Mouse (Mus musculus) midbrain, embryonic 11.5 days (tissue): ENCODE measurements around the gene Gng12. TPM values are rescaled to one million over a fixed set of nuclear protein-coding genes. Genes with fewer than 3 reads are reported as not detected.

Source experiments
- ATAC-seq: fragments of 200-750 bp; cut with Nextera tagmentation; 2 replicates; pipeline ENCODE4 v1.8.0; 2017; ENCODE audit warnings: moderate TSS enrichment, moderate library complexity; ENCODE audit not compliant: low FRiP score
- DNase-seq: peaks from one replicate; pipeline ENCODE4 v3.0.0; 2015; ENCODE audit warnings: low spot score; ENCODE audit errors: missing footprints
- H3K27ac ChIP-seq: fragments of 300-500 bp; sonication (generic); 2 replicates; pipeline ENCODE4 v1.5.1; 2014; ENCODE audit warnings: low read depth, low read length
- H3K27me3 ChIP-seq: fragments of 300-500 bp; sonication (generic); 2 replicates; pipeline ENCODE4 v1.6.1; 2014; ENCODE audit warnings: mild to moderate bottlenecking, low read length, moderate library complexity, mixed read lengths; ENCODE audit not compliant: control insufficient read depth, insufficient read depth
- H3K36me3 ChIP-seq: fragments of 300-500 bp; sonication (generic); 2 replicates; pipeline ENCODE4 v1.6.1; 2014; ENCODE audit warnings: mild to moderate bottlenecking, low read length, moderate library complexity, mixed read lengths; ENCODE audit not compliant: control insufficient read depth, insufficient read depth
- H3K4me1 ChIP-seq: fragments of 300-500 bp; sonication (generic); 2 replicates; pipeline ENCODE4 v1.6.1; 2014; ENCODE audit warnings: low read length; ENCODE audit not compliant: control insufficient read depth, insufficient read depth
- H3K4me2 ChIP-seq: fragments of 300-500 bp; sonication (generic); 2 replicates; pipeline ENCODE4 v1.6.1; 2014; ENCODE audit warnings: mild to moderate bottlenecking, moderate library complexity
- H3K4me3 ChIP-seq: fragments of 300-500 bp; sonication (generic); 2 replicates; pipeline ENCODE4 v1.5.1; 2014; ENCODE audit warnings: low read depth, low read length
- H3K9ac ChIP-seq: fragments of 300-500 bp; sonication (generic); 2 replicates; pipeline ENCODE4 v1.6.1; 2014; ENCODE audit warnings: low read length
- H3K9me3 ChIP-seq: fragments of 300-500 bp; sonication (generic); 2 replicates; pipeline ENCODE4 v1.6.1; 2016; ENCODE audit warnings: low read length; ENCODE audit not compliant: control insufficient read depth
- WGBS: fragments of 180-500 bp; shearing (Covaris S2); extraction: QIAGEN DNeasy Blood & Tissue Kit; methylation state at CpG from one replicate; pipeline ENCODE4 v1.1.7; 2014; 5-methylcytosine and 5-hydroxymethylcytosine counted together
- polyA plus RNA-seq: library from polyadenylated mRNA; unstranded; fragments of >200 nt; fragmentation: Nextera tagmentation; extraction: Ambion mirVana; gene quantifications from 2 replicates; pipeline ENCODE4 v1.2.1, GENCODE M21; 2014

The Gng12 gene
- polyA plus RNA-seq, 1 experiment from 2014 or later = 40.8 TPM

DNA sequence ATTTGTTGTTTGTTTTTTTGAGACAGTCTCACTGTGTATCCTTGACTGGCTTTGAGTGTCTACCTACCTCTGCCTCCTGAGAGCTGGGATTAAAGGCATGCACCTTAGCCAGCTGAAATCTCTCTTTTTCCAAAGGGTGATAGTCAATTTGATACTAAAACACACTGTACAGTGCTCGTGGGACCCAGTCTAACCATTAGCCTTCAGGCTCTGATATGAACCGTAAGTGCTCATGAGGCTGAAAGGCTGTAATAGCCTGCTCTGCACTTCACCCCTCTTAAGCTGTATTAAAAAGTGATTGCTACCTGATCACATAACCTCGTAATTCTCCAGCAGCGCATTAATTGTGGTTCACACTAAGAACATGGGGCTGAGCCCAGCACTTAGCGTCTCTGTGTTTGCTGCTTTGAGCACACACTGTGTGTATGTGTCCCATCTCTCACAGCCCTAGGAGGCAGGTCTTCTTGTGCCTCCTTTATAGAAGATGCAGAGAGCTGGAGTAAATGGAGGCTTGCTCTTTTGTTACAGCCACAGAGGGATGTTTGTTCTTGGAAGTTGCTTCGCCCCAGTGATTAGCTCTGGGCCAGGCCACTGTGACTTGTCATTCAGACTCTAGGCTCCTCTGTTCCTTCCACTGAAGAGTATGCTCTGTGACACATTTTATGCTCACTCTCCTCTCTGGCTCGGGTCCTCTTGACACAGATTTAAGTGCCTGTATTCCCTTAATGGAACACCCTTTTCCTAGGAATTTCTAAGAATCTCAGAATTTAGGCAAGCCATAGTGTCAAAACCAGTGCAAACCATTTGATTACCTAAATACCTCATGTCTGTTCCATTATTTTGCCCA lies 114.4 kb downstream of the Gng12 start:
- Histone ChIP-seq H3K4me1 (no peaks in the 10 kb centered on the region), H3K36me3 (no peaks in the 10 kb centered on the region), H3K9ac (no peak overlapping the region), H3K4me3 (no peak overlapping the region), H3K4me2 (no peak overlapping the region), H3K27me3 (no peaks in the 10 kb centered on the region), H3K27ac (no peak overlapping the region), H3K9me3 (no peaks in the 10 kb centered on the region)
- 66% methylated on average over 7 of the region's 7 CpGs for WGBS
- ATAC-seq (peak; percentile 52; the same call in 1 of the 2 replicates), DNase-seq (peak; percentile 75)

- no peaks in the 10 kb centered on the region for H3K9me3 ChIP-seq
- H3K4me1 ChIP-seq = no peaks in the 10 kb centered on the region
- DNase-seq (no peak), ATAC-seq (no peak)
- no peak overlapping the region for H3K27ac ChIP-seq
- H3K9ac ChIP-seq = no peak overlapping the region
- no peaks in the 10 kb centered on the region for H3K27me3 ChIP-seq
- no peak overlapping the region for H3K4me2 ChIP-seq
- H3K36me3 ChIP-seq = no peaks in the 10 kb centered on the region
- H3K4me3 ChIP-seq = no peak overlapping the region
These were observed 115.0 kb downstream of the Gng12 start for GRCm38 (mm10) chr6:67011217-67011518.

DNA sequence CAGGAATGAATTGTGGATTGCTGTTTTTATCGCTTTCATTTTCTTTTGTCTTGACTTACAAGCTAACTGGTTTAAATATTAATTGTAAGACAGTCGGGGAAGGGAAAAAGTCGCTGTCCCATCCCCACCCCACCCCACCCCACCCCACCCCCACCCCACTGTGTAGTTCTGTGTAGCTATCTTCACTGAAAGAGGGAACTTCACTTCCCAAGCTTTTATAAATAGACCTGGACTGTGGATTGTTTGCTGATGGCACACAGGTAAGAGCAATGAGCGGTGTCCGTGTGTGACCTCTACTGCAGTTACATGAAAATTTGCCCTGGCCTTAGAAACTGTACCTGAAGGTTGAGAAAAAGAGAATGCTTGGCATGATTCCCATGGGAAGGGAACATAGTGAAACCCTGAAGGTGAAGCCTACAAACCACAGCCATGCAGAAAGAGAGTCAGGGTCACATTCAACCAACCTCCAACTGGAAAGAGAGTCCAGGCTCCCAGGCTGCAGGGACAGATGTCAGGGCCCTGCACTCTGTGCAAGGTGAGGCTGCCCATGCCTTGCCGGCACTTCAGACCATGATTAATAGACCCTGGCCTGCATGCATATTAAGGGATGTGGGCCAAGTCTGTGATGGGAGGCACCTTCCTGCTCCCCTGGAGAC lies 117.2 kb downstream of the Gng12 start:
- Histone ChIP-seq H3K4me2 (no peak overlapping the region), H3K27ac (no peak overlapping the region), H3K4me1 (no peaks in the 10 kb centered on the region), H3K9me3 (no peaks in the 10 kb centered on the region), H3K36me3 (no peaks in the 10 kb centered on the region), H3K27me3 (no peaks in the 10 kb centered on the region), H3K4me3 (no peak overlapping the region), H3K9ac (no peak overlapping the region)
- no peak for ATAC-seq
- DNase-seq = no peak
- WGBS = 93% methylated on average over 6 of the region's 6 CpGs

- Histone ChIP-seq H3K4me3 (no peak overlapping the region), H3K27me3 (no peaks in the 10 kb centered on the region), H3K36me3 (no peaks in the 10 kb centered on the region), H3K4me2 (no peak overlapping the region), H3K27ac (no peak overlapping the region), H3K9me3 (no peaks in the 10 kb centered on the region), H3K9ac (no peak overlapping the region), H3K4me1 (no peaks in the 10 kb centered on the region)
- ATAC-seq = no peak
- DNase-seq = peak; percentile 69
- 92% methylated on average over 9 of the region's 9 CpGs for WGBS
These were observed 117.9 kb downstream of the Gng12 start for GRCm38 (mm10) chr6:67013949-67014678.

- no peak overlapping the region for H3K27ac ChIP-seq
- 92% methylated on average over 1 of the region's 1 CpGs for WGBS
- no peak overlapping the region for H3K9ac ChIP-seq
- H3K4me1 ChIP-seq = no peaks in the 10 kb centered on the region
- ATAC-seq = no peak
- H3K36me3 ChIP-seq = no peaks in the 10 kb centered on the region
- no peak overlapping the region for H3K4me3 ChIP-seq
- DNase-seq = no peak
- no peaks in the 10 kb centered on the region for H3K27me3 ChIP-seq
- H3K4me2 ChIP-seq = no peak overlapping the region
- H3K9me3 ChIP-seq = no peaks in the 10 kb centered on the region
These were observed 118.5 kb downstream of the Gng12 start for GRCm38 (mm10) chr6:67014679-67015075.

DNA sequence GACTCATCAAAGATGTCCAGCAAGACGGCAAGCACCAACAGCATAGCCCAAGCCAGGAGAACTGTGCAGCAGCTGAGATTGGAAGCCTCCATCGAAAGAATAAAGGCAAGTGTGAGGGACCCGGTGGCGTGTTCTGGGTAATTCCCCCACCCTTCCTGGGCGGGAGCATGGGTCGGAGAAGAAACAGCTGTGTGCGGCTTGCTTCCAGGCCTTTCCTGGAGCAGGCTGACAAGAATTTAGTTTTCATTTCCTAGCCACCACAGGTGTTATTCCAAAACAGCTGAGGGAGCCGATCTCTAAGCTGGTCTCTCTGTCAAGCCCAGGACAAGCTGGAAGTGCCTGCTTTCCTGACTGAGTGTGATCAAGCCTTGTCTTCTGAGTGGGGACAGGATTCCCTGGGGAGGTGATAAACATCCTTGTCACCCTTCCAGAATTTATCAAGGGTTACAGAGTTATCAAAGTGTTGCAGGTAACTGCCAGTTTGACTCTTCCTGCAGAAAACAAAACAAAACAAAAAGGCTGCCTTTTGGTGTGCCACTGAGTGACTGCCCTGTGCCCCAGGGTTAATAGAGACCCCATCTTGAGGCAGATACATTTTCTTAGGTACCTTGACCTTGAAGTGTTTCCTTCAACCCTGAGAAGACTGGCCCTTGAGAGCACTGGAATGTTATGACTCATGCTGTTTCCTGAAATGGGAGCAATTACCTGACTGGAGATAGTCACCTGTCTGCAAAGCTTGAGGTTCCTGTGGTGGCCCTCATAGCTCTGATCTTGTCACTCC lies 119.7 kb downstream of the Gng12 start:
- Histone ChIP-seq H3K4me2 (no peak overlapping the region), H3K27me3 (no peaks in the 10 kb centered on the region), H3K27ac (no peak overlapping the region), H3K4me1 (no peaks in the 10 kb centered on the region), H3K36me3 (no peaks in the 10 kb centered on the region), H3K9ac (no peak overlapping the region), H3K4me3 (no peak overlapping the region), H3K9me3 (no peaks in the 10 kb centered on the region)
- no peak for ATAC-seq
- DNase-seq = peak; percentile 69
- 81% methylated on average over 8 of the region's 8 CpGs for WGBS

DNA sequence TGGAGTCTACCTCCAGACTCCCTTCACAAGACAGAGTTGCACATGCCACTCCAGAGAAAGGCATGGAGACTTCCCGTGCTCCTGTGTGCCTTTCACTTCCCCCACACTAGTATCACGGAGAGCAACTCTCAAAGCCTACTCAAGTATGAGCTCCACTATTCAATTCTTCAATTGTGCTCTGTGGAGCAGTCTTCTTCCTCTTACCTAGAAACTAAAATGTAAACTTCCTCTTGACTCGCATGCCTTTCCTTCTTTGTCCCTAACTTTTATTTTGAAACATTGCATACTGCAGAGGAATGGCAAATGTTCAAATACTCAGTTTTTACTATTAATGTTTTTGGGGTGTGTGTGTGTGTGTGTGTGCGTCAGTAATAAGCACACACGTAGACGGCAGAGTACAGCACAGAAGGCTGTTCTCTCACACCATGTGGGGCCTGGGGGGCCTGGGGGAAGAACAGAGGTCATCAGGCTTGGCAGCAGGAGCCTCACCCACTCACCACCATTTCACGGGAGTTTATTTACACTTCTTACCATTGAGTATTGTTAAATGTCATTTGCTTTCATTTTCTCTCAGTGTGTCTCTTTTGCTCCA lies 120.4 kb downstream of the Gng12 start:
- no peaks in the 10 kb centered on the region for H3K9me3 ChIP-seq
- DNase-seq = peak; percentile 37
- 75% methylated on average over 7 of the region's 7 CpGs for WGBS

DNA sequence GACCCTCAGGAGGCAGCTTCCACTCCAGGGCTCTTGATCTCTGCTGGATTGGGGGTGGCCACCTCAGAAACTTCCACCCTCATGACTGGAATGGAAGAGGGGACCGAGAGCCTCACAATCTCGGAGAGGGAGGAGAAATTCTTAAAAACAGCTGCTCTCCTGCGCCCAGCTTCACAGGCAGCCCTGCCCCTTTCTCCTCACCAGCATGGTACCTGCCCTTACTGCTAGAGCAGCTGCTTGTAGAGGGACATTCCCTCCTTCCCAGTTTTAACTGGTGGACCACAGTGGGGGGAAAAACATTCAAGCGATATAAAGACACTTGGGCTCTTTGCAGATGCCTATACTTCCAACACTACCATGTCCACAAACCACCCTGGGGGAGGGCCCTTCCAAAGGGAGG lies 122.2 kb downstream of the Gng12 start:
- H3K27ac ChIP-seq = no peak overlapping the region
- DNase-seq = no peak
- H3K27me3 ChIP-seq = no peaks in the 10 kb centered on the region
- H3K9me3 ChIP-seq = no peaks in the 10 kb centered on the region
- no peak overlapping the region for H3K9ac ChIP-seq
- no peak overlapping the region for H3K4me3 ChIP-seq
- ATAC-seq = no peak
- no peaks in the 10 kb centered on the region for H3K36me3 ChIP-seq
- 74% methylated on average over 4 of the region's 4 CpGs for WGBS
- H3K4me2 ChIP-seq = no peak overlapping the region
- no peaks in the 10 kb centered on the region for H3K4me1 ChIP-seq

More for the DNA sequence above, 120.4 kb downstream of the Gng12 start:
- no peak for ATAC-seq
- no peaks in the 10 kb centered on the region for H3K4me1 ChIP-seq
- no peak overlapping the region for H3K4me2 ChIP-seq
- H3K36me3 ChIP-seq = no peaks in the 10 kb centered on the region
- no peak overlapping the region for H3K27ac ChIP-seq
- H3K4me3 ChIP-seq = no peak overlapping the region
- H3K27me3 ChIP-seq = no peaks in the 10 kb centered on the region
- H3K9ac ChIP-seq = no peak overlapping the region
